Mouse (Mus musculus) liver, embryonic 16.5 days (tissue): ENCODE measurements around the gene Rap2a. TPM values are rescaled to one million over a fixed set of nuclear protein-coding genes. Genes with fewer than 3 reads are reported as not detected.

ENCODE experiments used
- ATAC-seq: fragments of 200-750 bp; cut with Nextera tagmentation; 2 replicates; pipeline ENCODE4 v1.8.0; 2017; ENCODE audit warnings: low read depth, mild to moderate bottlenecking, moderate number of reproducible peaks, moderate library complexity
- H3K27ac ChIP-seq: fragments of 300-500 bp; sonication (generic); 2 replicates; pipeline ENCODE4 v1.5.1; 2014; ENCODE audit warnings: mild to moderate bottlenecking, low read length
- H3K27me3 ChIP-seq: fragments of 300-500 bp; sonication (generic); 2 replicates; pipeline ENCODE4 v1.6.1; 2014; ENCODE audit warnings: low read depth, low read length, mixed read lengths; ENCODE audit not compliant: control insufficient read depth, insufficient read depth
- H3K36me3 ChIP-seq: fragments of 300-500 bp; sonication (generic); 2 replicates; pipeline ENCODE4 v1.6.1; 2014; ENCODE audit warnings: mild to moderate bottlenecking; ENCODE audit not compliant: control insufficient read depth, insufficient read depth
- H3K4me1 ChIP-seq: fragments of 300-500 bp; sonication (generic); 2 replicates; pipeline ENCODE4 v1.6.1; 2014; ENCODE audit warnings: low read depth, low read length, mixed read lengths; ENCODE audit not compliant: control insufficient read depth
- H3K4me2 ChIP-seq: fragments of 300-500 bp; sonication (generic); 2 replicates; pipeline ENCODE4 v1.6.1; 2014; ENCODE audit warnings: low read depth, low read length, mixed read lengths
- H3K4me3 ChIP-seq: fragments of 300-500 bp; sonication (generic); 2 replicates; pipeline ENCODE4 v1.5.1; 2014; ENCODE audit warnings: low read depth, mild to moderate bottlenecking, low read length
- H3K9ac ChIP-seq: fragments of 300-500 bp; sonication (generic); 2 replicates; pipeline ENCODE4 v1.6.1; 2014; ENCODE audit warnings: low read depth, low read length
- H3K9me3 ChIP-seq: fragments of 300-500 bp; sonication (generic); replicated peaks from 2 replicates; pipeline ENCODE4 v1.6.1; 2016; ENCODE audit warnings: low read length; ENCODE audit not compliant: control insufficient read depth
- WGBS: fragments of 180-500 bp; shearing (Covaris S2); extraction: QIAGEN DNeasy Blood & Tissue Kit; methylation state at CpG from one replicate; pipeline ENCODE4 v1.1.7; 2014; ENCODE audit not compliant: insufficient replicate concordance; 5-methylcytosine and 5-hydroxymethylcytosine counted together
- polyA plus RNA-seq: library from polyadenylated mRNA; unstranded; fragments of >200 nt; fragmentation: Nextera tagmentation; extraction: Ambion mirVana; gene quantifications from 2 replicates; pipeline ENCODE4 v1.2.1, GENCODE M21; 2015

Gene Rap2a
- polyA plus RNA-seq, 1 experiment from 2014 or later: 0.89 TPM

DNA sequence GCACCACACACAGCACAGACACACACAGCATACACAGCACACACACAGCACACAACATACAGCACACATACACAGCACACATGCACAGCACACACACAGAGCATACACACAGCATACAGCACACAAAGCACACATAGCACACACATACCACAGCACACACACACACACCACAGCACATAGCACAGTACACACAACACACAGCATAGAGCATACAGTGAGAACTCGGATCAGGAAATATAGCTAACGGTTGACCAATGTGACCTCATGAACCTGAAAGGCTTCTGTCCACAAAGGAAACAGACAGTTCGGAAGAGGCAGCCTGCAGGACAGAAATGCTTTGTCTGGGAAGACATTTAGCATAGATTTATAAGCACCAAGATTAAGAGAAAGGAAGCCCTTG is 61.4 kb downstream of the Rap2a start:
- Histone ChIP-seq H3K4me1 (no peaks in the 10 kb centered on the region), H3K9me3 (no peaks in the 10 kb centered on the region), H3K4me2 (no peak overlapping the region), H3K27me3 (no peaks in the 10 kb centered on the region), H3K9ac (no peak overlapping the region), H3K4me3 (no peak overlapping the region), H3K36me3 (no peaks in the 10 kb centered on the region), H3K27ac (no peak overlapping the region)
- WGBS: 48% methylated on average over 3 of the region's 3 CpGs
- peak; percentile 19; the same call in 1 of the 2 replicates for ATAC-seq

- H3K27ac ChIP-seq: no peak overlapping the region
- WGBS: 26% methylated on average over 8 of the region's 8 CpGs
- H3K4me2 ChIP-seq: no peak overlapping the region
- H3K36me3 ChIP-seq: no peaks in the 10 kb centered on the region
- H3K9me3 ChIP-seq: no peaks in the 10 kb centered on the region
- no peak for ATAC-seq
- no peak overlapping the region for H3K9ac ChIP-seq
- no peaks in the 10 kb centered on the region for H3K27me3 ChIP-seq
- H3K4me1 ChIP-seq: no peaks in the 10 kb centered on the region
- no peak overlapping the region for H3K4me3 ChIP-seq
These were observed 64.2 kb downstream of the Rap2a start for GRCm38 (mm10) chr14:120542445-120542844.

DNA sequence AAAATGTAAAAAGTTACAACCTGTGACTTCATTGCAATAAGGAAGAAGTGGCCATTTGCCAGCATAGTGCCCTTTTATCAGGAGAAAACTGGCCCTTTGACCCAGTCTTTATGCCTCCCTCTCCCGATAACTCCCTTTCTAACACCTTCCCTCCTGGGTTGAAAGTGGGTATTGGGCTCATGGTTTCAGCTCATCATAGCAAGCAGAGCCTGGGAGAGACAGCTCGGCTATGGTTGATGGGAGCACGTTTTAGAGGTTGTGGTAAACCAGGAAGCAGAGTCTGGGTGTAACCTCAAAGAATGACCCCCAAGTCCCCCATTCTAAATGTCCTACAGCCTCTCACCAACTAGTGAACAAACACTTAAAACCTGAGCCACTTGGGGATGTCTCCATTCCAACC is 64.7 kb downstream of the Rap2a start:
- Histone ChIP-seq H3K27ac (no peak overlapping the region), H3K9me3 (no peaks in the 10 kb centered on the region), H3K9ac (no peak overlapping the region), H3K36me3 (no peaks in the 10 kb centered on the region), H3K4me3 (no peak overlapping the region), H3K4me1 (no peaks in the 10 kb centered on the region), H3K4me2 (no peak overlapping the region), H3K27me3 (no peaks in the 10 kb centered on the region)
- 47% methylated on average over 3 of the region's 3 CpGs for WGBS
- ATAC-seq: no peak

DNA sequence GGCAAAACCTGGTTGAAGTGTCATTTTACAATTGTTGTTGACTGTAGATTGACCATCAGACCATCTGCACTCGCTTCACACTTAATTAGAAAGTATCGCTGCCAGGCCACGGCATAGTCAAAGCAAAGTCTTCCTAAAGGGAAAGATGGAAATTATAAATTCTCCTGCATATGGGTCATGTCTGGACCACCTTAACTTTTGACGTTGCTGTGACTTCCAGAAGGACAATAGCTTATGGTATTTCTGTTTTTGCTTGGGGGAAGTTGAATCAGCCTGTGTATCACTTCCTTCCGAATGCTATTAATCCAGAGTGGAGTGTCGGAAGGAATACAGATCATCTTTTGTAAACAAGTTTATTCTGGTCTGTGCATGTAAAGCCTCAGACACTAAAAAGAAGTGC is 65.6 kb downstream of the Rap2a start:
- ATAC-seq: no peak
- Histone ChIP-seq H3K9ac (no peak overlapping the region), H3K9me3 (no peaks in the 10 kb centered on the region), H3K4me1 (no peaks in the 10 kb centered on the region), H3K4me2 (no peak overlapping the region), H3K36me3 (no peaks in the 10 kb centered on the region), H3K27me3 (no peaks in the 10 kb centered on the region), H3K27ac (no peak overlapping the region), H3K4me3 (no peak overlapping the region)
- 69% methylated on average over 6 of the region's 6 CpGs for WGBS

- Histone ChIP-seq H3K4me3 (no peak overlapping the region), H3K36me3 (no peaks in the 10 kb centered on the region), H3K9ac (no peak overlapping the region), H3K27ac (no peak overlapping the region), H3K27me3 (no peaks in the 10 kb centered on the region), H3K9me3 (no peaks in the 10 kb centered on the region), H3K4me1 (no peaks in the 10 kb centered on the region), H3K4me2 (no peak overlapping the region)
- WGBS: 31% methylated on average over 6 of the region's 6 CpGs
- ATAC-seq: 0 out of 2 replicates have a peak, but pooled peaks have one; percentile 16
These were observed 66.3 kb downstream of the Rap2a start for GRCm38 (mm10) chr14:120544495-120544894.

DNA sequence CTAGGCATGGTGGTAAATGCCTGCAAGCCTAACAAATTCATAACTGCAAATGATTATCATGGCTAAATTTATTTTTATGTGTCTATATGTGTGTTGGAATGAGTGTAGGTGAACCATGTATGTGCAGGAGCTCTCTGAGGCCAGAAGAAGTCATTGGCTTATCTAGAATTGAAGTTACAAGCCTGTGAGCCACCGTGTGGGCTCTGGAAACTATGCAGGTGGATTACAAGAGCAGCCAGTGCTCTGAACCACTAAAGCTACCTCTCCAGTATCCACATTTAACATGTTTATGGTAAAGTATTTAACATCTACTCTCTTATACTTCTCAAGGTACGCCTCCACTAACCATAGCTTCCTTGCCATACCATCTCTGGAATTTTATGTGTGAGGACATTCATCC is 66.7 kb downstream of the Rap2a start:
- no peak overlapping the region for H3K27ac ChIP-seq
- no peaks in the 10 kb centered on the region for H3K27me3 ChIP-seq
- WGBS: 34% methylated on average over 2 of the region's 2 CpGs
- H3K4me2 ChIP-seq: no peak overlapping the region
- H3K9ac ChIP-seq: no peak overlapping the region
- no peaks in the 10 kb centered on the region for H3K9me3 ChIP-seq
- H3K4me1 ChIP-seq: no peaks in the 10 kb centered on the region
- H3K36me3 ChIP-seq: no peaks in the 10 kb centered on the region
- ATAC-seq: no peak
- no peak overlapping the region for H3K4me3 ChIP-seq

Other genes with a start within 250 kb of the Rap2a start
- gene Mbnl2, start 202.8 kb upstream of the Rap2a start, polyA plus RNA-seq: 15.9 and 19.3 TPM in 2 replicates